Mouse (Mus musculus): Measurements from ENCODE around the gene Stpg2.

GRCm38 (mm10) chr3:139599508-139599907, 394.0 kb downstream of the Stpg2 start:
- TF ChIP-seq POLR2A (IDR thresholded peaks at IDR 0.05; ENCODE audit: borderline replicate concordance, low read depth, low read length), result no peak
- no peak for TF ChIP-seq CTCF (IDR thresholded peaks at IDR 0.05; ENCODE audit: low read depth, low read length)
